Mouse (Mus musculus) forebrain, embryonic 12.5 days (tissue): ENCODE data around the gene Tst. TPM values are rescaled to one million over a fixed set of nuclear protein-coding genes. Genes with fewer than 3 reads are reported as not detected.

Source experiments
- ATAC-seq: fragments of 200-750 bp; cut with Nextera tagmentation; 2 replicates; pipeline ENCODE4 v1.8.0; 2017; ENCODE audit warnings: moderate TSS enrichment; ENCODE audit not compliant: low FRiP score
- H3K27ac ChIP-seq: fragments of 300-500 bp; sonication (generic); 2 replicates; pipeline ENCODE4 v1.5.1; 2016; ENCODE audit warnings: mild to moderate bottlenecking
- H3K27me3 ChIP-seq: fragments of 300-500 bp; sonication (generic); 2 replicates; pipeline ENCODE4 v1.6.1; 2016; ENCODE audit warnings: mild to moderate bottlenecking
- H3K36me3 ChIP-seq: fragments of 300-500 bp; sonication (generic); replicated peaks from 2 replicates; pipeline ENCODE4 v1.6.1; 2016; ENCODE audit warnings: mild to moderate bottlenecking
- H3K4me1 ChIP-seq: fragments of 300-500 bp; sonication (generic); 2 replicates; pipeline ENCODE4 v1.6.1; 2016
- H3K4me2 ChIP-seq: fragments of 300-500 bp; sonication (generic); 2 replicates; pipeline ENCODE4 v1.6.1; 2016; ENCODE audit warnings: mild to moderate bottlenecking, moderate library complexity
- H3K4me3 ChIP-seq: fragments of 300-500 bp; sonication (generic); replicated peaks from 2 replicates; pipeline ENCODE4 v1.5.1; 2016; ENCODE audit warnings: mild to moderate bottlenecking
- H3K9ac ChIP-seq: fragments of 300-500 bp; sonication (generic); 2 replicates; pipeline ENCODE4 v1.6.1; 2016; ENCODE audit warnings: mild to moderate bottlenecking
- H3K9me3 ChIP-seq: fragments of 300-500 bp; sonication (generic); 2 replicates; pipeline ENCODE4 v1.6.1; 2016
- WGBS: fragments of 180-500 bp; shearing (Covaris S2); methylation state at CpG from one replicate; pipeline ENCODE4 v1.1.7; 2016; 5-methylcytosine and 5-hydroxymethylcytosine counted together
- polyA plus RNA-seq: library from polyadenylated mRNA; unstranded; fragments of >200 nt; fragmentation: Nextera tagmentation; extraction: Ambion mirVana; gene quantifications from 2 replicates; pipeline ENCODE4 v1.2.1, GENCODE M21; 2016

The Tst gene
- polyA plus RNA-seq, 1 experiment from 2014 or later: 10.1 TPM

GRCm38 (mm10) chr15:78380741-78381140 is 25.0 kb downstream of the Tst start:
- H3K4me3 ChIP-seq: no peak overlapping the region
- no peaks in the 10 kb centered on the region for H3K36me3 ChIP-seq
- H3K27ac ChIP-seq: no peak overlapping the region
- no peaks in the 10 kb centered on the region for H3K9me3 ChIP-seq
- H3K4me1 ChIP-seq: no peaks in the 10 kb centered on the region
- no peak overlapping the region for H3K9ac ChIP-seq
- H3K27me3 ChIP-seq: no peaks in the 10 kb centered on the region
- H3K4me2 ChIP-seq: no peak overlapping the region
- 48% methylated on average over 4 of the region's 4 CpGs for WGBS
- ATAC-seq: no peak

GRCm38 (mm10) chr15:78380208-78380607 is 25.5 kb downstream of the Tst start:
- Histone ChIP-seq H3K9ac (no peak overlapping the region), H3K4me1 (no peaks in the 10 kb centered on the region), H3K27ac (no peak overlapping the region), H3K9me3 (no peaks in the 10 kb centered on the region), H3K27me3 (no peaks in the 10 kb centered on the region), H3K4me2 (no peak overlapping the region), H3K36me3 (no peaks in the 10 kb centered on the region), H3K4me3 (no peak overlapping the region)
- 79% methylated on average over 2 of the region's 2 CpGs for WGBS
- no peak for ATAC-seq

- Histone ChIP-seq H3K4me3 (no peak overlapping the region), H3K4me2 (no peak overlapping the region), H3K27ac (no peak overlapping the region), H3K4me1 (no peaks in the 10 kb centered on the region), H3K27me3 (no peaks in the 10 kb centered on the region), H3K9ac (no peak overlapping the region), H3K36me3 (no peaks in the 10 kb centered on the region), H3K9me3 (no peaks in the 10 kb centered on the region)
- ATAC-seq: no peak
- WGBS: 88% methylated on average over 10 of the region's 10 CpGs
Measured at GRCm38 (mm10) chr15:78378556-78378955, 27.2 kb downstream of the Tst start.

- Histone ChIP-seq H3K36me3 (no peaks in the 10 kb centered on the region), H3K9me3 (no peaks in the 10 kb centered on the region), H3K27ac (no peak overlapping the region), H3K4me3 (no peak overlapping the region), H3K4me2 (no peak overlapping the region), H3K9ac (no peak overlapping the region), H3K27me3 (no peaks in the 10 kb centered on the region), H3K4me1 (no peaks in the 10 kb centered on the region)
- 85% methylated on average over 10 of the region's 10 CpGs for WGBS
- ATAC-seq: no peak
Measured at GRCm38 (mm10) chr15:78377859-78378258, 27.8 kb downstream of the Tst start.

GRCm38 (mm10) chr15:78374204-78374603 is 31.5 kb downstream of the Tst start:
- Histone ChIP-seq H3K9ac (no peak overlapping the region), H3K4me2 (no peak overlapping the region), H3K9me3 (no peaks in the 10 kb centered on the region), H3K4me3 (no peak overlapping the region), H3K27ac (no peak overlapping the region), H3K36me3 (no peaks in the 10 kb centered on the region), H3K4me1 (no peaks in the 10 kb centered on the region), H3K27me3 (peaks cover 8% of the 10 kb centered on the region)
- 79% methylated on average over 3 of the region's 3 CpGs for WGBS
- no peak for ATAC-seq

GRCm38 (mm10) chr15:78372796-78373195 is 32.9 kb downstream of the Tst start:
- WGBS: 84% methylated on average over 3 of the region's 3 CpGs
- no peak overlapping the region for H3K4me3 ChIP-seq
- H3K4me2 ChIP-seq: no peak overlapping the region
- H3K9me3 ChIP-seq: no peaks in the 10 kb centered on the region
- no peaks in the 10 kb centered on the region for H3K4me1 ChIP-seq
- H3K27ac ChIP-seq: no peak overlapping the region
- H3K9ac ChIP-seq: no peak overlapping the region
- peaks cover 20% of the 10 kb centered on the region for H3K27me3 ChIP-seq
- H3K36me3 ChIP-seq: no peaks in the 10 kb centered on the region
- no peak for ATAC-seq

- no peak for ATAC-seq
- no peak overlapping the region for H3K27ac ChIP-seq
- H3K4me2 ChIP-seq: no peak overlapping the region
- peaks cover 24% of the 10 kb centered on the region for H3K27me3 ChIP-seq
- H3K9me3 ChIP-seq: no peaks in the 10 kb centered on the region
- no peak overlapping the region for H3K4me3 ChIP-seq
- no peaks in the 10 kb centered on the region for H3K36me3 ChIP-seq
- no peak overlapping the region for H3K9ac ChIP-seq
- H3K4me1 ChIP-seq: no peaks in the 10 kb centered on the region
- WGBS: 23% methylated on average over 1 of the region's 1 CpGs
Measured at GRCm38 (mm10) chr15:78369641-78370040, 36.1 kb downstream of the Tst start.

GRCm38 (mm10) chr15:78368926-78369346 is 36.8 kb downstream of the Tst start:
- Histone ChIP-seq H3K4me2 (no peak overlapping the region), H3K9ac (no peak overlapping the region), H3K4me3 (no peak overlapping the region), H3K27me3 (peaks cover 24% of the 10 kb centered on the region), H3K27ac (no peak overlapping the region), H3K9me3 (no peaks in the 10 kb centered on the region), H3K4me1 (no peaks in the 10 kb centered on the region), H3K36me3 (no peaks in the 10 kb centered on the region)
- WGBS: 14% methylated on average over 8 of the region's 8 CpGs
- ATAC-seq: no peak

GRCm38 (mm10) chr15:78367811-78368210 is 37.9 kb downstream of the Tst start:
- ATAC-seq: no peak
- 80% methylated on average over 3 of the region's 3 CpGs for WGBS
- Histone ChIP-seq H3K9me3 (no peaks in the 10 kb centered on the region), H3K27me3 (peaks cover 24% of the 10 kb centered on the region), H3K27ac (no peak overlapping the region), H3K4me1 (no peaks in the 10 kb centered on the region), H3K4me3 (no peak overlapping the region), H3K4me2 (no peak overlapping the region), H3K36me3 (no peaks in the 10 kb centered on the region), H3K9ac (no peak overlapping the region)

GRCm38 (mm10) chr15:78366875-78367274 is 38.8 kb downstream of the Tst start:
- peaks cover 24% of the 10 kb centered on the region for H3K27me3 ChIP-seq
- no peak overlapping the region for H3K9ac ChIP-seq
- H3K9me3 ChIP-seq: no peaks in the 10 kb centered on the region
- no peak overlapping the region for H3K27ac ChIP-seq
- H3K36me3 ChIP-seq: no peaks in the 10 kb centered on the region
- WGBS: 80% methylated on average over 8 of the region's 8 CpGs
- H3K4me2 ChIP-seq: no peak overlapping the region
- H3K4me1 ChIP-seq: no peaks in the 10 kb centered on the region
- no peak overlapping the region for H3K4me3 ChIP-seq
- ATAC-seq: no peak

- Histone ChIP-seq H3K9me3 (no peaks in the 10 kb centered on the region), H3K36me3 (no peaks in the 10 kb centered on the region), H3K27ac (no peak overlapping the region), H3K4me3 (no peak overlapping the region), H3K4me1 (no peaks in the 10 kb centered on the region), H3K4me2 (no peak overlapping the region), H3K9ac (no peak overlapping the region), H3K27me3 (peaks cover 24% of the 10 kb centered on the region)
- no peak for ATAC-seq
- WGBS: 85% methylated on average over 2 of the region's 2 CpGs
Measured at GRCm38 (mm10) chr15:78365916-78366315, 39.8 kb downstream of the Tst start.

GRCm38 (mm10) chr15:78355548-78355947 is 50.2 kb downstream of the Tst start:
- WGBS: 91% methylated on average over 5 of the region's 5 CpGs
- Histone ChIP-seq H3K27ac (no peak overlapping the region), H3K4me3 (no peak overlapping the region), H3K4me2 (no peak overlapping the region), H3K27me3 (no peaks in the 10 kb centered on the region), H3K9ac (no peak overlapping the region), H3K9me3 (no peaks in the 10 kb centered on the region), H3K4me1 (no peaks in the 10 kb centered on the region), H3K36me3 (no peaks in the 10 kb centered on the region)
- ATAC-seq: no peak

GRCm38 (mm10) chr15:78354958-78355357 is 50.7 kb downstream of the Tst start:
- Histone ChIP-seq H3K36me3 (no peaks in the 10 kb centered on the region), H3K9ac (no peak overlapping the region), H3K9me3 (no peaks in the 10 kb centered on the region), H3K4me3 (no peak overlapping the region), H3K4me2 (no peak overlapping the region), H3K4me1 (no peaks in the 10 kb centered on the region), H3K27ac (no peak overlapping the region), H3K27me3 (no peaks in the 10 kb centered on the region)
- ATAC-seq: no peak
- 4% methylated on average over 1 of the region's 1 CpGs for WGBS
